Mouse (Mus musculus): ENCODE data around the gene Gm21834.

The Gm21834 gene

DNA sequence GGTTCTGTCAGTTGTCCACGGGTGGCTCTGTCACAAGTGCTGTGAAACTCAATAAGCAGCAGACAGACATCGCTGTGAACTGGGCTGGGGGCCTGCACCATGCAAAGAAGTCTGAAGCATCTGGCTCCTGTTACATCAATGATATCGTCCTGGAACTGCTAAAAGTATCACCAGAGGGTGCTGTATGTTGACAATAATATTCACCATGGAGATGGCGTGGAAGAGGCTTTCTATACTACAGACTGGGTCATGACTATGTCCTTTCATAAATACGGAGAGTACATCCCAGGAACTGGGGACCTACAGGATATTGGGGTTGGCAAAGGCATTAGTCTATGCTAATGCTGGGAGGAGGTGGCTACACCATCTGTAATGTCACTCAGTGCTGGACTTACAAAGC is at the start of gene Gm21834:
TSS of gene Gm21834 (minus strand) at position 101 of the 400 bp plus-strand sequence.
- no peak for DNase-seq

DNA sequence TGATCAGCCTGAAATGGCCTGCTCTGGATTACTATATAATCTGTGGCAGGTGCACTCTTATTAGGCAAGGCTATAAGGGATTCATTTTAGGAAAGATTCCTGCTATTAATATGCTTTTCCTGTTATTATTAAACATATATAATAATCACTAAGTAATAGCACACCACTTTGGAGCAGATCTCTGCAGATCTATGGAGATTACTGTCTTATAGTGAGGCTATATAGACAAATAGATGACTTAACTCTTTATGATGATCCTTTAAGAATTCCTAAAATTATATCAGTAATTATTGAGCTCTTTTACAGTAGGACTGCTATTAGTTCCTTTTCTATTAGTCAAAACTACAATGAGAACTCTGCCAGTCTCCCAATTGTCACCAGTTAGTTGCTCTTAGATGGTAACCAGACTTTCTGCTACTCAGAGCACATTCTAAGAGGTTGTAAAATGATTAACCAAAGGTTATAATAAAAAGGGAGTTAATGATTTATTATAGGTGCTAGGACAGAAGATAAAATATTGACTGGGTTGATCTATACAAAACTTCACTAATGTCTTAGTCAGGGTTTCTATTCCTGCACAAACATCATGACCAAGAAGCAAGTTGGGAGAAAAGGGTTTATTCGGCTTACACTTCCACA is 46.3 kb upstream of the Gm21834 start:
- DNase-seq: no peak

DNA sequence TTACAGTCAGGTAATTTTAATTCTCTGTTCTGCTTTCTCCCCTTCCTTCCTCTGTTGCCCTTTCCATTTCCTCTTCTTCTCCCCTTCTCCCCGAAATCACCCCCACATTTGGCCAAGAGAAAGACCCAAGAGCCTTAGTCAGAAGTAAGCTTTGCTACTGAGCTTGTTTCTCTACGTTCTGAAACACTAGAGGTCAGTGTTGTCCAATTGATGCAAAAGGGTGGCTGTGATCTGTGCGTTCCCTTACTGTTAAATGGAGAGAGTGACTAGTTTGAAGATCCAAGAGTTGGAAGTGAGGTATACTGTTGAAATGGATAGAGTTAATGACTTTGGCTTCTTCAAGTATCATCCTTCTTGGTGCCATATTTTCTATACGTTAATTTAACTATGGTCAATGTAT is 28.9 kb upstream of the Gm21834 start:
- no peak for DNase-seq

DNA sequence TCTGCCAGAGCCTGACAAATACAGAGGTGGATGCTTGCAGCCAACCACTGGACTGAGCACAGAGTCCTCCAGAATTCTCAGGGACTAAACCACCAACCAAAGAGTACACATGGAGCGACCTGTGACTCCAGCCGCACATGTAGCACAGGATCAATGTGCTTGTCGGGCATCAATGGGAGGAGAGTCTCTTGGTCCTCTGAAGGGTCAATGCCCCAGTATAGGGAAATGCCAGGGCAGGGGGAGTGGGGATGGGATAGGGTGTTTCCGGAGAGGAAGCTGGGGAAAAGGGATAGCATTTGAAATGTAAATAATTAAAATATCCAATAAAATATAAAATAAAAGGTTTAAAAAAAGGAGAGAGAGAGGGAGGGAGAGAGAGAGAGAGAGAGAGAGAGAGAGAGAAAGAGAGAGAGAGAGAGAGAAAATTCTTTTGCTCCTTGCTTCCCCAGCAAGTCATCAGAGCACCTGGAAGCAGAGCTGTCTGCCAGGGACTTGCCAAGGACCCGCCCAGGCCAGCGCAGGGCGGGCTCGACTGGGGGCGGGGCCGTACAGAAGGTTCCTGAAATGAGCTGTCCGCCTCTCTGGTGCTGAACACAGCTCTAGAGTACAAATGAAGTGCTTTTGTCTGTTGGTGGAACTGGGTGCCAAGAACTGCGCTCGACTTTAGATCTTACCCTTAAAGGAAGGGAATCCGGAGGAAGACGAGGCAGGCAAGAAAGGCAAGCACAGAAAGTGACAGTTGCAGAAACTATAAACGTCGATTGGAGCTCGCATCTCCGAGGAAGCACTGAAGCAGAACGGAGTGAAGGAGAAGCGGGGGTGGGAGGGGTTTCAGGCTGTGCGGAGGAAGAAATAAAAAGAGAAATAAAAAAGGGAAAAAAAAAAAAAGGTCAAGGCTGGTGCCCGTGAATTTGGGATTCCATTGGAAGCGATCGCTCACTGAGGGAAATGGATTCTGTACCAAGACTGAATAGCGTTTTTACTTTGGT is 26.9 kb upstream of the Gm21834 start, which contains the start of gene Cntnap5c:
TSS of gene Cntnap5c (plus strand) at position 949 of the 989 bp plus-strand sequence.
- DNase-seq: peak; percentile 2

DNA sequence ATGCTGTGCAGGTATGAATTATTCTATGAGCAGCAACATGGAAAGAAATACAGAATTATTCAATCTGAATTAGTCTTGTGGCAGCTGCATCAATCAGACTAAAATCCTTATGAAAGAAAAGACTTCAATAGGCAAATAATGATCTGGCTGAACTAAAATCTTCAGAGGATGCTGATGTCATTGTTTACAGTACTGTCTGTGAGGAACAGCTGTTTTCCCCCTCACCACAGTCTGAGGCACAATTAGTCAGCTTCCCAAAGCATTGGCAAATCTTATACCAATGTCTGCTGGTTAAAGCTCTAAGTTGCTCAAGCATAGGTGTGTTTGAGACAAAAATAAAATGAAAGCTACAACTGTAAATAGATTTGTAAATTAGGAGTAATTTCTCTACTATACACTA is 25.3 kb upstream of the Gm21834 start:
- no peak for DNase-seq

DNA sequence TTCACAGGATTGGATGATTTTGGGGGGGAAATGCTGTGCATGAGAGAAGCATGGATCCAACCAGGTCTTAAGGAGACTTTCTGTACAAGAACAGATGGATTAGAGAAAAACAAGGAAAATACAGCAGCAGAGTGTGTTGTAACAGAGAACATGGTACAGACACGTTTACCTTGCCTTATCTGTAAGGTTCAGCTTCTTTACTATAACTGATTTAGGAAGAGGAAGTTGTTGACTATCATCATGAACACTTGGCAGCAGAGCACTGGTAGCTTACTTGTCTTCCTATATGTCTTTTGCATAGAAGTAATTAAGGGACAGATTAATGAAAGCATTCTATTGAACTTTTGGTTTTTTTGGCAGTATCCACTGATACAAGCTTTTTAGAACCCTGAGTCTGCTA is 16.0 kb upstream of the Gm21834 start:
- DNase-seq: no peak

DNA sequence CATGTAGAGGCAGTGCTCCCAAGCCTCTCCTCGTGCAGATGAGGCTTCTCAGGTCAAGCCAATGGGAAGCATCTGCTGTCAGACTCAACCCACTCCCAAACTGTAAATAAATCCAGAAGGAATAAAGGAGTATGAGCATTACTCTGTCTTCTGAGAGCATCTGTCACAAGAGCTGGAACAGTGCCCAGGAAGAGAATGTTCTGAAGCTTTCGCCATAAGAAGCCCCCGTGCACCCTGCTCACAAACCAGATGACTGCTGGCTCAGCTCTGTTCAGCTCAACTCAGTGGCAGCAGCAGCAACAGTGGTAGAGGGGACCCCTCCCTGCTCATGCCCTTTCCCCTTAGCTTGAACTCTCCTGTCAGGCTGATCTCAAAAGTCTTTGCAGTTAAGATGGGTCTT is 47.2 kb downstream of the Gm21834 start:
- no peak for DNase-seq
